Mouse (Mus musculus) left cerebral cortex, adult 18-20 months (tissue): ENCODE measurements at regions not wholly inside any gene's neighbourhood (a gene's known extent, or its start where the extent isn't known, plus 50 kb on each side); places are given as distances from the start of the nearest gene placed in this dataset.

Experiments
- DNase-seq, 2 experiments: peaks; one replicate each; pipeline ENCODE4 v3.0.0; 2021 to 2022; ENCODE audit warnings: low spot score in 2 of 2, mixed read lengths in 1 of 2
- microRNA-seq, 2 experiments: library from miRNA; unstranded; fragments of <30 nt; microRNA quantifications; one replicate each; pipeline ENCODE4 v1.2.0; 2021

DNA sequence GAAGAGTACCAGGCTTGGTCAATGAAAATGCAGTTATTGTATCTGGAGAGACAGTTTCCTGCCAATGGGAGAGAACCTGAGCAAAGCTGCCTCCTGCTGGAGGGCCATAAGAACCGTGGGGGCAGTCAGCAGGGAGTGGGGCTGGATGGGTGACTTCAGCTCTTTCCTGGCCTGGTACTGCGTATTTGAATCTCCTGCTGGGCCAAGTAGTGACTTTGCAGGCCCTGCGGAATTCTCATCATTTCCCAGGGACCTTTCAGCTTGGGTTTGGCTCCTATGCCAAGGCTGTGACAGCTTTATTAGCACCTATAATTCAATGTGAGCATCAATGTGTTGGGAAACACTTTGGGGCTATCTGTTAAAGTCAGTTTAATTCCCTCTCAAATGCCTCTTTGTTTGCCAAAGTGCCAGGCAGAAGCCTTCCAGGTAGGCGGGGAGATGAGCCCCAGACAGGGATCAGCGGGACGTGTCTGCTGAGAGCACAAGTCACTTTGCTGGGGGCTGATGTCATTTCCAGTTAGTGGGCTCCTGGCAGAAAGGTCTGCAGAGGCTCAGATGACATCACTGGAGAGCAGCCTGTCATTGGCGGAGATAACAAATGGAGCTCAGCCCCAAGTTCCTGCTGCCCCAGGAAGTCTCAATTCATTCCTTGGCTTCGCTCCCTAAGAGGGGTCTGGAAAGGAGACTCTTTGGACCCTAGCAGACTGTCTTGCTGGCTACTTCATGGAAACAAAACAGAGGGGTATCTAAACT is 630.5 kb downstream of the Insc start:
- no peak for DNase-seq

DNA sequence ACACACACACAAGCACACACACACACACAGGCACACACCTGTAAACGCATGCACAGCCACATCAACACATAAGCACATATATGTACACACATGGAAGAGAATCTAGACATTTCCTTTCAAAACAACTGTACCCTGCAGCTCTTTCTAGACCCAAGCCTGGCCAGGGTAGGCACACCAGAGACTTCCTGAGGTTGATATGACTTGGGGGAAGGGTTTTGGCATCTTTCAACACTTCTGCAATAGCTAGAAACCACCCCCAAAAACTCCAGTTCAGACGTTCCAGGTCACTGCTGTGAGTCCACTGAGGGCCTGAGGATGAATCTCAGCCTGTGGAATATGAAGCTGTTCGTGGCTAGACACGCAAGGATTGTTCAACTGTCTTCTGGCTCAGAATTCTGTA is 632.6 kb downstream of the Insc start:
- DNase-seq: no peak

DNA sequence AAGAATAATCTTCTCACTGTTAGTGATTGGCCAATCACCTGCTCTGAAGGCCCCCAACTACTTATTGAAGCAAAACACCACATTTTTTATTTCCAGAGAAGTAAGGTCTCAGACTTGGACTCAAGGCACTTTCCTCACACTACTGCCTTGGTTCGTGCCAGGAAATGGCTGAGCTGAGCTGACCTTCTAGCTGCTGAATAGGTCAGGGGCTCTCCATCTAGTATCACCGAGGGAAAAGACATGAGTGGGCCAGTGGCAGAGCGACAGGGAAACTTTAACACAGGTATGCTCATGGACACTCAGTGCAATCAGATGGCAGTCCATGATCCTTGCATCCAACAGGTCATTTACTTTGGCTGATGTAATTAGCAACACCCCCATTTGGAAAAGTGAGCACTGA is 635.3 kb downstream of the Insc start:
- no peak for DNase-seq

DNA sequence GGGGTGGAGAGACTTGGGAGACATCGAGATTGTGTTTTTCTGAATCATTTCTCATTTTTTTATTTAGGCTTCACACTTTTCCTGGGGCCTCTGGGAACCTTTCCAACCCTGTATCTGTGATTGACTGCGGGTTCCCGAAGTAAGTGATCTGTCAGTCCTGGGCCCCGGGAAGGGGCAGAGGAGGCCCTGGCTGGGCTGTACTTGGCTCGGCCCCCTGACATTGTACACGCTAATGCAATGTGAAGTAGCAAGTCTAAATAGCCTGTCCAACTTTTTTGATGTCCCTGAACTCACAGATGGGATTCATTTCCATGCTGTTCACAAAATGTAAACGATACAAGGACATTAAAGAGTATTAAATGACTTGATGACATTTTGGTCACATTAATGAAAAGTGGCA is 636.1 kb downstream of the Insc start:
- DNase-seq: no peak

DNA sequence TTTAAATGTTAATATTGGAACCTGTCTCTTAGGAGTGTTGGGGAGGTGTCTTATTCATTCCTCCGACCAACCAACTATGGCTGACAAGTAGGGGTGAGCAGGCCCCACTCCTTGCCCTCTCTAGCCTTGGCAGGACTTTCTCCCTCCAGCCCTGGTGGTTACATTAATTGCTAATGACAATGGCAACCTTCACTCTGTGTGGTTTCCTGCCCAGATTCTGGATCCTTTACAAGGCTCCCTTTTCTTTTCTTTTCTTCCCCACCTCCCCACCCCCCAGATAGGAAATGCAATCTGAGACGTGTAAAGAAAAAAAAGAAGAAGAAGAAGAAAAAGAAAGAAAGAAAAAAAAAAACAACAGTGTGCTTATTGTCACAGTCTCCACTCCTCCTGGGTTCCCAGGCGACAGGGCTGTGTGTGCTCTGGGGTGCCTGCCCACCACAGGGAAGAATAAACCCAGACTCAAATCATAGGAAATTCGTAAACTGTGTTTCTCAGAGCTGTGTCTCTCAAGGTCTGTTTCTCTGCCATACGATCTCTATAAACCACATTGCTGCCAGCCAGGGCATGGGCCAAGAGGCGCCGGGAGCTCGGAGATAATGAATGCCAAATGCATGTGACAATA is 637.6 kb downstream of the Insc start:
- no peak for DNase-seq

DNA sequence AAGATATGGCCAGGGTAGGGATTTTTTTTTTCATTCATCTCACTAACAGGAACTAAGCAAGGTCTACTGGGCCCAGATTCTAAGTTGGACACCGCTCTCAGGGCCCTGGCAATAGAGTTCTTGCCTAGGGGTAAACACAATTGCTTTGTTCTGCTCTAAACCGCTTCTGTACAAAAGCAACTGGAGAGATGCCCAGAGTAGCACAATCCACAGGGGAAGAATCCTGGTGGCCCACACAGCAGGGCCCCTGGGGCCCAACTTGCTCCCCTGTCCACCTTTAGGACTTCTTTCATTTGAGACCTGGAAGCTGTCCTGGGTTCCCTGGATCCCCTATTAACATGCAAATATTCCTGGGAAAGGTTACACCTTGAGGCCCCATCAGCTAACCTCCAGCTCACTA is 639.4 kb downstream of the Insc start:
- no peak for DNase-seq

DNA sequence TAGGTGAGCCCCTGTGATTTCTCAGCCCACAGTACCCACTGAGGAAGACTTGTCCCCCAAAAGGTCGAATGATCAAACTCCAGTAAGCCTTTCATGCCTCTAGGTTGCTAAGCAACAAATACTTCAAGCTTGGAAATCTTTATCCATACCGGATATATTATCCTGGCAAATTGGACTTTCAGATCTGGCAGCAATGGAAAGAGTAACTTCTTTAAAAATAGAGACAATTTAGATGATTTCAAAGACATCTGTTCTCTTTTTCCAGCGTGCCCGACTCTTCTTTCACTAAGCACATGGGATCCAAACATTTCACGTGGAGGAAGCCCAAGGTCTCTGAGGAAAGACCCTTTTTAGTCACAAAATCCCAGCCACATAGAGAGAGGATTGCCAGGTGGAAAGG is 645.4 kb downstream of the Insc start:
- DNase-seq: no peak

DNA sequence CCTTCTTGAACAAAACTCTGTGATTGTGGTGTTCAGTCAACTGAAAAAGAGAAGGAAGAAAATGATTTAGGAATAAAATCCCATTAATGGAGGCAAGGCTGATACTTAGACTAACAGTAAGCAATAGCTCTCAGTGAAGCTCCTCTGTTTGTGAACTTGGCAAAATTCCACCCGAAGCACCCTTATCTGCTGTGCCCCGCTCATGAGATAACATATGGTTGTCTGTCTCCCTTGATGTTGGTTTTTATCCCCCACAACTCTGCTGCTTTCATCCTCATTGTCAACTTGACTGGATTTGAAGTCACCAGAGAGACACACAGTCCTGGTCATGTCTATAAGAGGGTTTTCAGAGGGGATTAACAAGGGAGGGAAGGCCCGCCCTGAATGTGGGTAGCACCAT is 646.1 kb downstream of the Sox6 start:
- no peak for DNase-seq

DNA sequence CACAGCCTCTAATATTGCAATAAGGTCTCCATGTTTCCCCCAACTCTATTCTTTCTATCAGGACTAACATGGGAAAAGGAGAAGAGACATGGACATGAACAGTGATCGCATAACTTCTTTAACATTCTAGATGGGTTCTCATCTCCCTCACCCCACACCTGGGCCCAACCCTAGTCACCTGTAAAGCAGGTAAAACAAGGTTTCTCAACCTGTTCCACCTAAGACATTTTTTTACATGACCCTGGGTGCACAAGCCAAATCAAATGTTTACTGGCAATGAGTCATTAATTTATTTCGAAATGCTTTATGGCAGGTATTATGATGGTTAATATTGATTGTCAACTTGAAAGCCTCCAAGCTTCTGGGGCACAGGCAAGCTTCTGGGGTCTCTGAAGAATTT is 640.4 kb downstream of the Sox6 start:
- DNase-seq: no peak

DNA sequence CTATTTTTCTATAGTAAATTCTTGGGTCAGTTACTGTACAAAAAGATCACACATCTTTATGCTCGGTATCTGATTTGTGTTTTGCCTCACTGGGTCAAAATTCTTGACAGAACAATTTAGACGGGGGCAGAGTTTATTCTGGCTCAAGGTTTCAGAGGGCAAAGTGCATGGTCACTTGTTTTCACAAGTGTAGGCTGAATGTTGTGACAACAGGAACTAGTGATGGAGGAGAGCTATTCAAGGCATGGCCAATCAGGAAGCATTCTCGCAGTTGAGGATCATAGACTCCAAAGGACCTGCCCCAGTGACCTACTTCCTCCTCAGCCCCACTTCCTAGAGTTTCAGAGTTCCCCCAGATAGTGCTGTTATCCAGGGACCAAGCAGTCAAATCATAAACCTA is 639.1 kb downstream of the Sox6 start:
- DNase-seq: no peak

DNA sequence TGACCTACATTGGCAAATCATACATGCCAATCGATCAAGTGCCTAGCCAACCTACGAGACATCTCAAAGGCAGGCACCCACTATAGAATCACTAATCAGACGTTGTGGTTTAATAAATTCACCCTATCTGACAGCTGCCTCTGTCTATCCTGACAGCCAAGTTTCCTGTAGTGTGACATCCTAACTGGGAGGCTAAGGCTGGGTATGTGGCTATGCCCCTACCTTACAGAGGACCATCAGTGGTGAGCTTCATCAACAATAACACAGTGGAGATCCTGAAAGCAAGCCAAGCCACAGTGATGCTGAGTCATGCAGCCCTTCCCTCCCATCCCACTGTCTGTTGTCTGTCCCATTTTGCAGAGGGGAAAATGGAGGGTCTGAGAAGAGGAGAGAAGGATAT is 630.7 kb downstream of the Sox6 start:
- no peak for DNase-seq

DNA sequence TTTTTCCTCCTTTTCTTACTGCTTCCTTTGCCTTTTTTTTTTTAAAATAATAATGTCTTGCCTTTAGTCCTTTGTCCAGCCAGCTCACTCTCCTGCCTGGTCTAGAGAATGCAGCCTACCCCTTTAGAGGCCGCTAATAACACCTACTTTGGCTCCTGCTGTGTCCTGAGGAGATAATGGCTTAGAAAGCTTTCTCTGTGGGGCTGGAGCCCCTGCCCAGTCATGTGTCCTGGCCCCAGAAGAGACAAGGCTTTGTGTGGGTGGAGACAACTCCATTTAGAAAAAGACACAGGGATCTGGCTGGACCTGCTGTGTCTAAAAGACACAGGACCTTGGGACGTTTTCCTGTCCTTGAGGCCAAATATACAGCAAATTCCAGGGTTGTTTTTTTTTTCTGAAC is 629.7 kb downstream of the Sox6 start:
- no peak for DNase-seq

DNA sequence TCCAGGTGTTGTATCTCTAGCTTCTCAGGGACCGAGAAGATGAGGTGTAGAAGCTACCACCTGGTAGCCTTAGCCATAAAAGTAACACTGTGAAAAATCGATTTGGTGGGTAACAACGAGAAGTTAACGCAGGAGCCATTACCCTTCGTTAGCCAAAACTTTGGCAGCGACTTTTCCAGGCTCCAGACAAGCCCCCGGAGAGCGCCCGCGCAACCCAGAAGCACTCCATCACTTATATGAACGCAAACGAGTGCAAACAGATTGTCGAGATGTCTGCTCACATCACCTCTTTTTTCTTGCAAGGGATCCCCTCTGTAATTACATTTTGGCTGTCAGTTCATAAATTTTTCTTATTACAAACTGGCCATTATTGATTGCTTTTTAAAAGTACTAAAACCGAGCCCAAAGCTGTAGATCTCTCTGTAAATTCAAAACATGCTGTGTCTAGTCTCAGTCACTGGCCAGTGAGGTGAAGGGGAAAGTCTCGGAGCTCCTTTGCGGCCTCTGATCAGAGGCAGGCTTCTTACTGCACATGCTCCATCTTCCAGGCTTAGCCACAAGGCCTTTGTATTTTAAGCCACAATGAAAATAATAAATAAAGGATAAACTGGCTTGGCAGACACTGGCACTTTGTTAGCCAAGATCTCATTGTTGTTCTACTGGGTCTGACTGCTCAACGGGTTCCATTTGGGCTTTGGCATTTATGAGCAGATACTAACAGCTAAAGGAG is 627.9 kb downstream of the Sox6 start:
- DNase-seq: no peak

DNA sequence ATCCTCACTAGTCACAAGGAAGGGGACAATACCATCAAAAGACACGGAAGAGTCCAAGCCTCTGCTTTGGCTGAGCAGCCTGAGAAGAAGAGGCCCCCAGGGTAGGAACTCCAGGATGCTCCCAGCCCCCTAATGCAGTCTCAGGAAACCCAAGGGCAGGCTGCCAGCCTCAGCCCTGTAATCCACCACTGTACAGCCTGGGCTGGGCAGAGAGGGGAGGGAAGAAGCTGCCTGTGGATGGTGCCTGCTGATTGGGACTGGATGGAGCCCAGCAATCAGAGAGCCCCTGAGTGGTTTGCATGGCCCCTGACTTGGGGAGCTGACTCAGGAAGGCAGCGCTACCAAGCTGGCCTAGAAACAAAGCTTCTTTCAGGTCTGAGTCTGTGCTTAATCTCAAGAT is 627.1 kb downstream of the Sox6 start:
- DNase-seq: no peak

DNA sequence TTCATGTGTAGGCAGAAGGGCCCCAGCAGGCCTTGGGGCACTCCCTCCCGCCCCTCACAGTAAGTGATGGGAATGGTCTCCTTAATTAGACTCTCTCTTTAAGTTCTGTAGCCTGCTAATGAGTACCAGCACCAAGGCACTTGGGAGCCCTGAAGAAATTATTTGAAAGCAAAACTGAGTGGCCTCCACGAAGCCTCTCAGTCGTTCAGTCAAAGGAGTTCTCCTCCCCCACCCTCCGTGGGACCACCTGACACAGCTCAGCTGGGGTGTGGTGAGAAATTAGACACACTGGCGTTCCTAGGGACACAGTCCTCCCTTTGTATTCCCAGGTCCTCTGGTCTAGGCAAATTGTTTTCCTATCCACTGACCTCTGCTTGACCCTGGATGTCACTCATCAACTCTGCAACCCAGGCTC is 623.4 kb downstream of the Sox6 start:
- DNase-seq: no peak

Small RNAs in the stretch of these regions (microRNA-seq; reads per million reads assigned to microRNA genes)
- 0 reads per million in 2 experiments for gene Gm27684
